ENCODE assay signal across 7 mouse cellular contexts in the genomic region with DNA sequence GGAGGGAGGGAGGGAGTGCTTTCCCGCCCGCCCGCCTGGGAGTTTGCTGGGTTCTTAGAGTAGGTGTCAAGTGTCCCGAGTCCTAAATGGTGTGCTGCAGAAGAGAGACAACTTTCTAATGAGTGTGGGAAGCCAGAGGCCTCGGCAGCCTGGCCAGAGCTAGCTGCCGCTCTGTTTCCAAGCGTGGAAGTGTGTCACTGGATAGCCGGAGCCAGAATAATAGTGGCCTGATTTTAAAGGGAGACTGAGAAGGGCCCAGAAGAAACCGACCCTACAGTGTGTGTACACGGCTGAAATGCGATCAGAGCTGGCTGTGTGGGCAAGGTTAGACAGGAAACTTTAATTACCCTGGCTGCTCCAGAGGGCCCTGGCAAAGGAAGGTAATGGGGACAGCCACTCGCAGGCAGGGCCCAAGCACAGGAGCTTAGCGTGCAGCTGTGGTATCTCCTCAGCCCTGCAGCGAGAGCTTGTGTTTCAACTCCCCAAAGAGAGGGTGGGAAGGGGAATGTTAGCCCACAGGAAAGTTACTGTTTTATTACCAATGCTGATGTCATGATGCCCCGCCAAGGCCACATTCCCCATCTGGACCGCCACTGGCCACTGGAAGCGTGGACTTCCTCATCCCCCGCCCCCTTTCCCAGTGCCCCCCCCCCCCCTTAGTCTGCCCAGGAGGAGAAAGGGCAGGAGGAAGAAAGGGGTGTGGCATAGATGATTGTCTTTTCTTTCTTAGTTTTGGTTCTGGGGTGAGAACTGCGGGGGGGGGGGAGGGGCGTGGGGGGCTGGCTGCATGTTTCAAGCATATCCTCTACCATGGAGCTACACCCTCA. TPM values are rescaled to one million over a fixed set of nuclear protein-coding genes. Genes with fewer than 3 reads are reported as not detected.
A peak's percentile ranks its signal among the peaks of the same experiment; 100 is the strongest.
DNase-seq lines count a peak whose midpoint lies in the region; ATAC-seq and TF ChIP-seq lines count a peak whose summit lies in the region.

No protein-coding gene starts in this region.

- H3K9ac ChIP-seq in intestine, embryonic 14.5 days (ENCODE audit: low read length), result no peak overlapping the region

- ATAC-seq in intestine, embryonic 14.5 days (replicated peaks; ENCODE audit: low FRiP score, low TSS enrichment, low read depth), result peak; percentile 37
- no peak for ATAC-seq in granulocyte monocyte progenitor cell, adult 5-6 weeks (replicated peaks; ENCODE audit: poor library complexity, severe bottlenecking)

- no peak overlapping the region for H3K4me3 ChIP-seq in C2C12 (ENCODE audit: insufficient read depth, poor library complexity, severe bottlenecking)
- H3K4me3 ChIP-seq in intestine, embryonic 14.5 days (ENCODE audit: low read depth, low read length), result no peak overlapping the region

- no peak for TF ChIP-seq CTCF in C2C12 (IDR thresholded peaks at IDR 0.05; ENCODE audit: control insufficient read depth, insufficient read depth, insufficient read length)

- WGBS in intestine, embryonic 14.5 days, result 16% methylated on average over 20 of the region's 20 CpGs

- no peaks in the 10 kb centered on the region for H3K79me3 ChIP-seq in C2C12 (ENCODE audit: low read depth)

- peak; percentile 37 for DNase-seq in MN1 (ENCODE audit: low spot score)
- DNase-seq in gastrocnemius, adult 18-20 months (ENCODE audit: low spot score), result peak; percentile 81
- DNase-seq in intestine, embryonic 14.5 days (ENCODE audit: low spot score), result no peak
- DNase-seq in retina, postnatal 1 day, result peak; percentile 50
- DNase-seq in cerebellum, postnatal 36 days, result no peak

- no peaks in the 10 kb centered on the region for H3K9me3 ChIP-seq in intestine, embryonic 14.5 days (ENCODE audit: control insufficient read depth, low read length)

- peak overlapping the region; percentile 28 for H3K4me2 ChIP-seq in intestine, embryonic 14.5 days (ENCODE audit: low read length)

- no peak overlapping the region for H3K27ac ChIP-seq in intestine, embryonic 14.5 days (ENCODE audit: low read depth)

- no peaks in the 10 kb centered on the region for H3K79me2 ChIP-seq in C2C12 (ENCODE audit: control insufficient read depth, insufficient read depth)

- H3ac ChIP-seq in C2C12 (ENCODE audit: control insufficient read depth, insufficient read length, low read depth), result no peak overlapping the region

- H3K36me3 ChIP-seq in C2C12 (ENCODE audit: control insufficient read depth, insufficient read depth), result no peaks in the 10 kb centered on the region
- no peaks in the 10 kb centered on the region for H3K36me3 ChIP-seq in intestine, embryonic 14.5 days (ENCODE audit: control insufficient read depth, insufficient read depth, low read length)

- H3K27me3 ChIP-seq in C2C12 (ENCODE audit: control insufficient read depth, insufficient read depth, insufficient read length), result peaks cover under 1% of the 10 kb centered on the region
- peaks cover 20% of the 10 kb centered on the region for H3K27me3 ChIP-seq in intestine, embryonic 14.5 days (replicated peaks; ENCODE audit: control insufficient read depth, insufficient read depth, low read length)

- H3K4me1 ChIP-seq in intestine, embryonic 14.5 days (replicated peaks; ENCODE audit: control insufficient read depth, insufficient read depth, low read length), result peaks cover 8% of the 10 kb centered on the region; the same call in 1 of the 2 replicates

TF ChIP-seq in C2C12, 6 proteins besides CTCF, POLR2A, EP300 and RAD21:
- TF ChIP-seq MYOD1 (IDR thresholded peaks at IDR 0.05; ENCODE audit: control insufficient read depth, insufficient read length, low read depth), result peak; percentile 55
- TF ChIP-seq FOSL1 (IDR thresholded peaks at IDR 0.05; ENCODE audit: insufficient read depth, low read length, poor library complexity, severe bottlenecking), result no peak

RNA-seq across cellular contexts. Expression of a gene that starts 6.7 kb away (rescaled TPM):
- polyA plus RNA-seq in C2C12 (2012; fragmentation: generic; extraction: Trizol), result 0.25 TPM
- total RNA-seq in gastrocnemius, adult 18-20 months (2021), result 1 to 10 TPM; 3.4 to 6.1 TPM
- polyA plus RNA-seq in intestine, embryonic 14.5 days (2014; fragmentation: Nextera tagmentation; extraction: Ambion mirVana), result 0.16 TPM in 1 of 2 replicates, not detected in the other
- not detected in 2 replicates for total RNA-seq in granulocyte monocyte progenitor cell, adult 5-6 weeks (2014; fragmentation: Nextera tagmentation)
- total RNA-seq in granulocyte monocyte progenitor cell, adult 5-6 weeks (2017), result 0.98 TPM in 1 of 2 replicates, not detected in the other

RNA-seq across cellular contexts. Expression of a gene that starts 55.9 kb away (rescaled TPM):
- polyA plus RNA-seq in C2C12 (2012; fragmentation: generic; extraction: Trizol), result 14.4 TPM
- total RNA-seq in gastrocnemius, adult 18-20 months (2021), result 10 to 100 TPM; 31.9 to 42.2 TPM
- 44.9 and 45.2 TPM in 2 replicates for polyA plus RNA-seq in intestine, embryonic 14.5 days (2014; fragmentation: Nextera tagmentation; extraction: Ambion mirVana)
- total RNA-seq in granulocyte monocyte progenitor cell, adult 5-6 weeks (2014; fragmentation: Nextera tagmentation), result 62.5 and 69.5 TPM in 2 replicates
- total RNA-seq in granulocyte monocyte progenitor cell, adult 5-6 weeks (2017), result 64.4 and 81.0 TPM in 2 replicates

RNA-seq across cellular contexts. Expression of a gene that starts 57.1 kb away (rescaled TPM):
- 159 TPM for polyA plus RNA-seq in C2C12 (2012; fragmentation: generic; extraction: Trizol)
- total RNA-seq in gastrocnemius, adult 18-20 months (2021), result 10 to 100 TPM; 49.6 to 51.0 TPM
- 131 and 141 TPM in 2 replicates for polyA plus RNA-seq in intestine, embryonic 14.5 days (2014; fragmentation: Nextera tagmentation; extraction: Ambion mirVana)
- 82.9 and 93.1 TPM in 2 replicates for total RNA-seq in granulocyte monocyte progenitor cell, adult 5-6 weeks (2014; fragmentation: Nextera tagmentation)
- 137 and 140 TPM in 2 replicates for total RNA-seq in granulocyte monocyte progenitor cell, adult 5-6 weeks (2017)

Comparison
In these comparisons a context has a peak if more than half of its experiments do, and no peak if none do; other contexts are left out.
1. DNase-seq: peak in MN1 (single experiment), gastrocnemius, adult 18-20 months (single experiment) and retina, postnatal 1 day (single experiment); none in intestine, embryonic 14.5 days (single experiment) and cerebellum, postnatal 36 days (0 of 2).